In genomic region chr6:40145601-40146000, GRCm38 (mm10) we compare ENCODE assay signal across 18 mouse cellular contexts.
DNase-seq lines count a peak whose midpoint lies in the region; ATAC-seq lines count a peak whose summit lies in the region.
"Had no signal": no experiment of that assay in that cellular context is flagged by ENCODE, and none has a peak within 500 bp of the region (broad histone marks: within the 10 kb centered on the region; RNA-seq: fewer than 3 reads in every experiment).

No protein-coding gene starts in this region.

- no peak for DNase-seq in cerebellum, adult 8-10 months
- peak; percentile 26 for DNase-seq in cerebellum, adult 9-10 months
- DNase-seq in cerebellum, adult 11 months, result no peak
- DNase-seq in heart, adult 11 months, result peak; percentile 82
- no peak for DNase-seq in heart, postnatal 36 days
- peak; percentile 28 to 37 for DNase-seq in cerebellum, postnatal 25 days
- DNase-seq in ovary, postnatal 36 days (ENCODE audit: low spot score), result no peak
- DNase-seq: adrenal gland, adult 2 months; adrenal gland, postnatal 10 days; adrenal gland, postnatal 25 days; B cell, adult 2 months; forebrain, postnatal 0 days had no signal

- peak; percentile 47 for ATAC-seq in cerebellum, adult (ENCODE audit: insufficient number of reproducible peaks, low FRiP score, low TSS enrichment)
- ATAC-seq: activated CD4-positive, CD25-positive, alpha-beta regulatory T cell, adult 4 months; CD4-positive, CD25-positive, alpha-beta regulatory T cell, adult 4 months; forebrain, embryonic 13.5 days; forebrain, embryonic 15.5 days; forebrain, postnatal 0 days; Patski had no signal

- intact Hi-C loops in heart, postnatal 36 days (cut with DNase I), result no loop called here

Comparison
In these comparisons a context has a peak if more than half of its experiments do, and no peak if none do; other contexts are left out.
1. DNase-seq: peak in cerebellum, adult 9-10 months (single experiment), heart, adult 11 months (single experiment) and cerebellum, postnatal 25 days (2 of 2); none in cerebellum, adult 8-10 months (single experiment), cerebellum, adult 11 months (single experiment), heart, postnatal 36 days (0 of 2) and ovary, postnatal 36 days (single experiment).